Mouse (Mus musculus) myocyte (in vitro differentiated cells): ENCODE measurements around the gene Hspg2. TPM values are rescaled to one million over a fixed set of nuclear protein-coding genes. Genes with fewer than 3 reads are reported as not detected.
A peak's percentile ranks its signal among the peaks of the same experiment; 100 is the strongest.

ENCODE experiments used
- H3K27me3 ChIP-seq: one replicate; pipeline ENCODE4 v1.6.1; 2011; ENCODE audit not compliant: control insufficient read depth, insufficient read depth, insufficient read length
- H3K36me3 ChIP-seq: one replicate; pipeline ENCODE4 v1.6.1; 2011; ENCODE audit not compliant: control insufficient read depth, insufficient read depth
- H3K4me2 ChIP-seq: one replicate; pipeline ENCODE4 v1.6.1; 2011; ENCODE audit warnings: low read depth, control low read depth
- H3K4me3 ChIP-seq: one replicate; pipeline ENCODE4 v1.5.1; 2011; ENCODE audit warnings: mild to moderate bottlenecking, control low read depth, moderate library complexity
- H3K79me2 ChIP-seq: one replicate; pipeline ENCODE4 v1.6.1; 2011; ENCODE audit not compliant: control insufficient read depth, insufficient read depth
- H3ac ChIP-seq: one replicate; pipeline ENCODE4 v1.6.1; 2011; ENCODE audit not compliant: control insufficient read depth, insufficient read length
- CEBPB ChIP-seq: IDR thresholded peaks from 2 replicates; pipeline ENCODE4 v1.6.1; 2011; ENCODE audit warnings: mild to moderate bottlenecking, moderate library complexity; ENCODE audit not compliant: poor library complexity, insufficient read depth, severe bottlenecking
- E2F4 ChIP-seq: IDR thresholded peaks from one replicate; pipeline ENCODE4 v1.6.1; 2011; ENCODE audit warnings: mild to moderate bottlenecking, control low read depth, moderate library complexity; ENCODE audit not compliant: insufficient read depth
- MAX ChIP-seq: IDR thresholded peaks from one replicate; pipeline ENCODE4 v1.6.1; 2011; ENCODE audit warnings: low read depth, mild to moderate bottlenecking, control low read depth
- MYOD1 ChIP-seq, 3 experiments: IDR thresholded peaks; one replicate each; pipeline ENCODE4 v1.6.1; 2011; ENCODE audit warnings: control low read depth in 2 of 3, low read depth in 2 of 3, mild to moderate bottlenecking in 2 of 3, moderate library complexity in 1 of 3; ENCODE audit not compliant: insufficient read length in 2 of 3, control insufficient read depth in 1 of 3
- MYOG ChIP-seq, 3 experiments: IDR thresholded peaks; one replicate each; pipeline ENCODE4 v1.6.1; 2011; ENCODE audit warnings: control low read depth in 2 of 3, low read depth in 2 of 3, mild to moderate bottlenecking in 2 of 3; ENCODE audit not compliant: insufficient read length in 2 of 3, control insufficient read depth in 1 of 3, insufficient read depth in 1 of 3
- POLR2A ChIP-seq: IDR thresholded peaks from one replicate; pipeline ENCODE4 v1.6.1; 2011; ENCODE audit warnings: low read depth, mild to moderate bottlenecking, control low read depth, moderate library complexity; ENCODE audit not compliant: insufficient read length
- POLR2AphosphoS2 ChIP-seq: IDR thresholded peaks from one replicate; pipeline ENCODE4 v1.6.1; 2011; ENCODE audit warnings: low read depth, control low read depth; ENCODE audit not compliant: insufficient read length
- REST ChIP-seq: IDR thresholded peaks from one replicate; pipeline ENCODE4 v1.6.1; 2011; ENCODE audit warnings: mild to moderate bottlenecking, control low read depth, moderate library complexity; ENCODE audit not compliant: insufficient read depth, insufficient read length
- SRF ChIP-seq: IDR thresholded peaks from one replicate; pipeline ENCODE4 v1.6.1; 2011; ENCODE audit warnings: low read depth; ENCODE audit not compliant: control insufficient read depth, insufficient read length
- TCF12 ChIP-seq: IDR thresholded peaks from one replicate; pipeline ENCODE4 v1.6.1; 2011; ENCODE audit warnings: mild to moderate bottlenecking, control low read depth; ENCODE audit not compliant: poor library complexity, insufficient read depth, severe bottlenecking
- TCF3 ChIP-seq: IDR thresholded peaks from one replicate; pipeline ENCODE4 v1.6.1; 2011; ENCODE audit warnings: low read depth, control low read depth; ENCODE audit not compliant: insufficient read length
- USF1 ChIP-seq: IDR thresholded peaks from one replicate; pipeline ENCODE4 v1.6.1; 2011; ENCODE audit warnings: low read depth, mild to moderate bottlenecking, control low read depth, moderate library complexity
- polyA plus RNA-seq: library from polyadenylated mRNA; unstranded; fragments of >200 nt; fragmentation: generic; extraction: Trizol; gene quantifications from one replicate; pipeline ENCODE4 v1.2.1, GENCODE M21; 2012; ENCODE audit warnings: missing spikeins

Hspg2 gene
- polyA plus RNA-seq, 1 experiment = 209 TPM

DNA sequence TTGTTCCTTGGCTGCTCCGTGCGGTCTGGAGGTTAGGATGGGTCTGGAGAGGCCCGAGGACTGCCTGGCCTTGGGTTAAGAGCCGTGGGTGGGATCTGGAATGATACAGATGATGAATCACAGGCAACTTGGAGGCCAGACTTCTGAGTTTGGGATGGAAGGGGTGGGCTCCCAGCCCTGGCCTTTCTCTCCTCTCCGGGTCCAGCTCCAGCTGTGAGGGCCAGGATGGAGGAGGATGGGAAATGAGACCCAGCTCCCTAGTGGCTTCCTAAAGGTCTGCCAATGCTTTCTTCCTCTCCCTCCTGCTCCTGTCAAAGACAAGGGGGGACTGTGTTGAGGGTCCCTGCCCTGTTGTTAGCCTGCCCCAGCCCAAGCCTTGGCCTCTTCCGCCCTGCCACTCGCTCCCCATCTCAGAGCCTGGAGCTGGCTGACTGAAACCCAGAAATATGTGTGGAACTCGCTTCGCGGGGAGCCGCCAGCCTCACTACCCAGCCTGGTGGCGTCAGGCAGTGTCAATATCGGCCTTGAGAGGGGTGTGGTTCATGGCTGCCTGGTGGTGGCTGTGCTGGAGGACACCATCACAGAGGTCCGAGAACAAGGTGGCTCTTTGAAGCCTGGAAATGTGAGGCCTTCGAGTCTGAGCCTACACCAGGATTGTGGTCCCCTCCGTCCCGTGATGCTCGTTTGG, 5.3 kb downstream of the Hspg2 start:
- Histone ChIP-seq H3K79me2 (peaks cover 86% of the 10 kb centered on the region), H3K4me2 (peak overlapping the region; percentile 97), H3K4me3 (peak overlapping the region; percentile 97), H3K36me3 (no peaks in the 10 kb centered on the region), H3K27me3 (no peaks in the 10 kb centered on the region), H3ac (peak overlapping the region; percentile 12)
- TF ChIP-seq POLR2A (peak; percentile 26), MYOG (IDR thresholded peaks at IDR 0.05; ENCODE audit: control insufficient read depth in 1 of 3, insufficient read depth in 1 of 3, insufficient read length in 2 of 3, low read depth in 2 of 3) (peak in 2 of 3 experiments; percentile 12 to 48), USF1 (no peak), MYOD1 (IDR thresholded peaks at IDR 0.05; ENCODE audit: control insufficient read depth in 1 of 3, insufficient read length in 2 of 3, low read depth in 2 of 3) (peak in 1 of 3 experiments; percentile 13)

DNA sequence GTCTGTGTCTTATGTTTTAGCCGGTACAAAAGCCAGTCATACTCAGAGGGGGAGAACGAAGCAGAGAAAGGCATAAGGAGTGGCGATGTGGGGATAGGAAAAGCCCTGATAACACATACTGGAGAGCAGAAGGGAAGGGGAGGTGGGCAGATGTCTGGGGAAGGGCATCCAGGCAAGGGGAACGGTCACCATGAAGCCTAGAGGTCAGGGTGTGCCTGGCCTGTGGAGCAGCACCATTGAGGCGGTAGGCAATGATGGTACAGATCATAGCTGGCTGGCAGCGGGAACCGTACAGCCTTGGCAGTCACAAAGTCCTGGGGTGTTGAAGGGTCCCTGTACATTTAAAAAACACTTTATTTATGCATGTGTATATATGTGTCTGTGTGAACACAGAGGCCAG, 6.1 kb downstream of the Hspg2 start:
- Histone ChIP-seq H3K4me3 (peak overlapping the region; percentile 97), H3K4me2 (peak overlapping the region; percentile 97), H3K79me2 (peaks cover 86% of the 10 kb centered on the region), H3ac (no peak overlapping the region), H3K36me3 (no peaks in the 10 kb centered on the region), H3K27me3 (no peaks in the 10 kb centered on the region)
- TF ChIP-seq POLR2AphosphoS2 (no peak), REST (no peak), MYOG (IDR thresholded peaks at IDR 0.05; ENCODE audit: control insufficient read depth in 1 of 3, insufficient read depth in 1 of 3, insufficient read length in 2 of 3, low read depth in 2 of 3) (no peak), CEBPB (no peak), MYOD1 (IDR thresholded peaks at IDR 0.05; ENCODE audit: control insufficient read depth in 1 of 3, insufficient read length in 2 of 3, low read depth in 2 of 3) (no peak), USF1 (no peak), TCF3 (no peak), E2F4 (no peak), MAX (no peak), TCF12 (no peak), SRF (no peak), POLR2A (no peak)

DNA sequence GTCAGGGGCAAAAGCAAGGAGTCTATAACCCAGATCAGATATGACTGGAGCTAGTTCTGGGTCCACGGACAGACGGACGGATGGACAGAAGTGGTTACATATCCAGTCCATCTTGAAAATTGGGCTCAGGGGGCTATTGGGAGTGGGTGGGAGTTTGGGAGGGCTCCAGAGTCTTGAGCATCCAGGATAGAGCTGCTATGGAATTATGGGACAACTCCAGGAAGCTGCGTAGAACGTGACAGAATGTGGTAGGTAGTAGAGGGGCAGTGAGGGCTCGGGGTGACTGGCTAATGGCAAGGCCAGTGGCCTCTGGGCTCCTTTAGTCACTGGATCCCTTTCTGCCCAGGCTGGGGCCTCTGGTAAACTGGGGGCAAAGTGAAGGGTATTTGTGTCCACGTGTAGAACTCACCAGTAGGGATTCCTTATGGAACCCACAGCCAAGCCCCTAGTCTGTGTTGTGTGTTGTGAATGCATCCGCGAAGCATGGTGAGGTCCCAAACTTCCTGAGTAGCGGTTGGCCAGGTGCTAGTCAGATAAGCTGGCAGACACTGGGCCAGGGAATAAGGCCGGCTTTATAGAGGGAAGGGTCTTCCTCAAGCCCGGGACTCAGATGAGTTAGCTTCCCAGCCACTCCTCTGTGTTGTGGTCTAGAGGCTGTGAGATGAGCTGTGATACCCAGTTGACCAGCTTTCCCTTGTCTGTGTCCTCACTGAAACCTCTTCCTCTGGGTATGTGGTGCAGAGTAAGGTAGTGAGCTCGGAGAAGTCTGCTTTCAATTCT, 6.9 kb downstream of the Hspg2 start:
- Histone ChIP-seq H3K27me3 (no peaks in the 10 kb centered on the region), H3K36me3 (no peaks in the 10 kb centered on the region), H3ac (no peak overlapping the region), H3K4me2 (peak overlapping the region; percentile 97), H3K79me2 (peaks cover 86% of the 10 kb centered on the region), H3K4me3 (peak overlapping the region; percentile 16)
- TF ChIP-seq CEBPB (no peak), MAX (no peak), REST (no peak), MYOG (IDR thresholded peaks at IDR 0.05; ENCODE audit: control insufficient read depth in 1 of 3, insufficient read depth in 1 of 3, insufficient read length in 2 of 3, low read depth in 2 of 3) (no peak), TCF3 (no peak), MYOD1 (IDR thresholded peaks at IDR 0.05; ENCODE audit: control insufficient read depth in 1 of 3, insufficient read length in 2 of 3, low read depth in 2 of 3) (no peak), USF1 (no peak), POLR2AphosphoS2 (no peak), POLR2A (no peak), SRF (no peak), TCF12 (no peak), E2F4 (no peak)

DNA sequence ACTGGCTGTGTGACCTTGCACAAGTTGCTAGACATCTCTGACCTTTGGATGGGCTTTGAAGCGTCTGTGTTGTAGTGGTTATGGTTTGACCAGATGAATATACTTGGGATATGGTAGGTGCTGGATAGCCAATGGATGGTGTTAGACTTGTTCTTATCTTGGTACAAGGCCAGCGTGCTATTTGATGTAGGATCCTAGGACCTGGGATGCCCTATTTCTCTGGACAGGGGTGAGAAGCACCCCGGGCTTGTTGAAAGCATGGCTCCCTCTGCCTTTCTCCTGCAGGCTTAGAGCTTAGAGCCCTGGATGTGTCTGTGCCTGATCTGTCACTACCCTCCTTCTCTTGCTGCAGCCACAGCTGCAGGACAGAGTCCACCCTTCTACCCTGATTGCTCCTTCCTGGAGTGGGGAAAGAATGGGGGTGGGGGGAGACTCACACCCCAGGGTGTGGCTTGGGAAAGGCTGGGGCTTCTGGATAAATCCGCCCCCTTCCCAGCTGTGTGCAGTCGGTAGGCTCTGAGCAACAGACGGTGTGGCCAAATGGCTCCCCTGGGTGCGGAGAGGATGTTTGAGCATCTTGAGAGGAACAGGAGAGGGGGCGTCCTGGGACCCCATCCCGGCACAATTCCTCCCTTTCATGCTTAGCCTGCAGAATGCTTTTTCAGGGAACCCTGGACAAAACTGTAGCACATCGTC, 7.6 kb downstream of the Hspg2 start:
- H3K4me2 ChIP-seq = peak overlapping the region; percentile 97
- H3K27me3 ChIP-seq = no peaks in the 10 kb centered on the region
- H3K36me3 ChIP-seq = no peaks in the 10 kb centered on the region
- no peak overlapping the region for H3ac ChIP-seq
- TF ChIP-seq E2F4 (no peak), MYOG (IDR thresholded peaks at IDR 0.05; ENCODE audit: control insufficient read depth in 1 of 3, insufficient read depth in 1 of 3, insufficient read length in 2 of 3, low read depth in 2 of 3) (peak in 2 of 3 experiments; percentile 41 to 66), TCF12 (no peak), POLR2AphosphoS2 (peak; percentile 49), POLR2A (peak; percentile 50), MYOD1 (IDR thresholded peaks at IDR 0.05; ENCODE audit: control insufficient read depth in 1 of 3, insufficient read length in 2 of 3, low read depth in 2 of 3) (peak; percentile 6 to 65 (median 12)), CEBPB (no peak), TCF3 (no peak), SRF (no peak), MAX (no peak), REST (no peak), USF1 (no peak)
- H3K4me3 ChIP-seq = peak overlapping the region; percentile 16
- H3K79me2 ChIP-seq = peaks cover 86% of the 10 kb centered on the region
